Mouse (Mus musculus): ENCODE data around the gene Idh3b. TPM values are rescaled to one million over a fixed set of nuclear protein-coding genes. Genes with fewer than 3 reads are reported as not detected.

Idh3b gene
- polyA plus RNA-seq, 1 experiment from 2014 or later: 126 TPM

DNA sequence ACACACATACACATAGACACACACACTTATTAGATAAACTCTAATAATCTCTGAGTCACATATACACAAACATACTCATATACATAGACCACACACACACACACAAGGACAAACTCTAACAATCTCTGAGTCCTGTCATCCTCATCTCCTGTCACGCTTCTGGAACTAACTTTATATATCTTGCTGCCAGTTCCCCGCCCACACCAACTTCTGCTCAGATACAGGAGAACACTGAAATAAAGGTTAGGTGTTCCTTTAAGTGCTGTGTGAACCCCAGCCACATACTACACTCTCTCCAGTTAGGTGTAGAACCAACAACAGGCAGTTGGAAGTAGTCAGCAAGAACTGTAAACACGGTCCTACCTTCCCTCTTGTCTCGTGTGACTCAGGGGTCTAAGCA lies 23.5 kb downstream of the Idh3b start:
- H3K27me3 ChIP-seq: no peaks in the 10 kb centered on the region
- no peaks in the 10 kb centered on the region for H3K9me3 ChIP-seq
- no peak overlapping the region for H3K27ac ChIP-seq (replicated peaks)
- no peaks in the 10 kb centered on the region for H3K36me3 ChIP-seq
- 84% methylated on average over 4 of the region's 4 CpGs for WGBS
- H3K9ac ChIP-seq (replicated peaks): no peak overlapping the region
- no peak overlapping the region for H3K4me2 ChIP-seq (replicated peaks)
- H3K4me3 ChIP-seq: no peak overlapping the region
- H3K4me1 ChIP-seq: no peaks in the 10 kb centered on the region
- ATAC-seq (ENCODE audit: low FRiP score, low read depth): no peak

DNA sequence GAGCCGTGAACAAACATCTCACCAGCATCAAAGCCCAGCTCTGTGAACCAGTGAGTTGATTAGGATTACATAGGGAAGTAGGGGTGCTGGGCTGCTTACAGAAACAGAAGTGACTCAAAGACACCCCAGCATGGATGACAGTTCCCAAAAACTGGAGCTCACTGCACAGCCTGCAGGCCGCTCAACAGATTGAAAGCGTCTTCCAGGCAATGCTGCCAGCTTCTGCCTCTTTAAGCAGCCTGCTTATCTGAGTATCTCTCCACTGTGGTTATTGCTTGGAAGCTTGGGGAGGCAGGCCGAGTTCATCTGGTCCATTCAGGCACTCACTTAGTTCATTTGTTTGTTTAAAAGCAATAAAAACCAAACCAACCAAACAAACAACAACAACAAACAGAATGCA lies 27.6 kb downstream of the Idh3b start:
- H3K9ac ChIP-seq (replicated peaks): no peak overlapping the region
- ATAC-seq (ENCODE audit: low FRiP score, low read depth): no peak
- H3K27ac ChIP-seq (replicated peaks): no peak overlapping the region
- no peak overlapping the region for H3K4me3 ChIP-seq
- no peaks in the 10 kb centered on the region for H3K4me1 ChIP-seq
- H3K27me3 ChIP-seq: no peaks in the 10 kb centered on the region
- 74% methylated on average over 4 of the region's 4 CpGs for WGBS
- no peaks in the 10 kb centered on the region for H3K9me3 ChIP-seq
- no peaks in the 10 kb centered on the region for H3K36me3 ChIP-seq
- H3K4me2 ChIP-seq (replicated peaks): no peak overlapping the region

DNA sequence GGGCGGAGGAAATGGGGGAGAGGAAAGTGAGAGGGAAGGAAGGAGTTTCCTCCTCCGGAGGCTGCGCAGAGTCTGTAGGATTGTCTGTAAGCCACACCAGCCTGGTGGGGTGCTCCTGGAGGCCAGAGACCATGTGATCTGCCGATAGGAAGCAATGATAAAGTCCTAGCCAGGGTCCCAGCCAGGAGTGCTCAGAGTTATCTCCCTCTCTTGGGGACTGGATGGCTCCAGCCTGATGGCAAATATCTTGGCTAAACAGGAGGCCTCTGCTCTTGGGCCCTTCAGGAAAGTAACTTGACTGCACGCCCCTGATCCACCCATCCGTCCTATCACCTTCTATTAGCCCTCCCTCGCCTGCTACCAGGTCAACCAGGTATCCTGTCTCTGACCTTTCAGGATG lies 36.1 kb downstream of the Idh3b start:
- no peak for ATAC-seq (ENCODE audit: low FRiP score, low read depth)

DNA sequence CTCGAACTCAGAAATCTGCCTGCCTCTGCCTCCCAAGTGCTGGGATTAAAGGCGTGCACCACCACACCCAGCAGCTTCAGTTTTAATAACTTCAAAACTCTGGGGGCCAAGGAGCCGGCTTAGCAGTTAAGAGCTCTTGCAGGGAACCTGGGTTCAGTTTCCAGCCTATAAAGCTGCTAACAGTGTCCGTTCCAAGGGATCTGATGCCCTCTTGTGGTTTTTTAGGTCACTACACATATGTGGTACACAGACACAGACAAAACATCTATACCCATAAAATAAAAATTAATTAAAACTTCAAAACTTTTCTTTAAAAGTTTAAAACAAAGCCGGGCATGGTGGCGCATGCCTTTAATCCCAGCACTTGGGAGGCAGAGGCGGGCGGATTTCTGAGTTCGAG lies 37.4 kb downstream of the Idh3b start:
- 54% methylated on average over 9 of the region's 9 CpGs for WGBS
- no peak overlapping the region for H3K9ac ChIP-seq (replicated peaks)
- H3K36me3 ChIP-seq: no peaks in the 10 kb centered on the region
- no peak overlapping the region for H3K27ac ChIP-seq (replicated peaks)
- no peaks in the 10 kb centered on the region for H3K27me3 ChIP-seq
- no peaks in the 10 kb centered on the region for H3K4me1 ChIP-seq
- no peaks in the 10 kb centered on the region for H3K9me3 ChIP-seq
- no peak overlapping the region for H3K4me3 ChIP-seq
- no peak for ATAC-seq (ENCODE audit: low FRiP score, low read depth)
- no peak overlapping the region for H3K4me2 ChIP-seq (replicated peaks)

More for the DNA sequence above, 36.1 kb downstream of the Idh3b start:
- Histone ChIP-seq H3K4me3 (no peak overlapping the region), H3K4me1 (no peaks in the 10 kb centered on the region), H3K9me3 (no peaks in the 10 kb centered on the region), H3K27ac (replicated peaks) (no peak overlapping the region), H3K27me3 (no peaks in the 10 kb centered on the region), H3K36me3 (no peaks in the 10 kb centered on the region), H3K9ac (replicated peaks) (no peak overlapping the region), H3K4me2 (replicated peaks) (no peak overlapping the region)
- 72% methylated on average over 7 of the region's 7 CpGs for WGBS

Other genes with a start within 250 kb of the Idh3b start
- not detected in 2 replicates for gene Tgm6, start 172.1 kb downstream of the Idh3b start, polyA plus RNA-seq (2016; fragmentation: Nextera tagmentation; extraction: Ambion mirVana)
- 547 and 600 TPM in 2 replicates for gene Snrpb, start 105.1 kb downstream of the Idh3b start, polyA plus RNA-seq (2016; fragmentation: Nextera tagmentation; extraction: Ambion mirVana)
- not detected in 2 replicates for gene Tmc2, start 89.4 kb downstream of the Idh3b start, polyA plus RNA-seq (2016; fragmentation: Nextera tagmentation; extraction: Ambion mirVana)
- gene Nop56, start 10.1 kb downstream of the Idh3b start, polyA plus RNA-seq (2016; fragmentation: Nextera tagmentation; extraction: Ambion mirVana): 283 and 313 TPM in 2 replicates
- gene Ebf4, start 10.6 kb upstream of the Idh3b start, polyA plus RNA-seq (2016; fragmentation: Nextera tagmentation; extraction: Ambion mirVana): 2.1 and 2.7 TPM in 2 replicates
- 33.6 and 59.5 TPM in 2 replicates for gene Cpxm1, start 113.0 kb upstream of the Idh3b start, polyA plus RNA-seq (2016; fragmentation: Nextera tagmentation; extraction: Ambion mirVana)
- 0.13 and 0.23 TPM in 2 replicates for gene Gm28372, start 120.7 kb upstream of the Idh3b start, polyA plus RNA-seq (2016; fragmentation: Nextera tagmentation; extraction: Ambion mirVana)
- gene 1700020A23Rik, start 120.7 kb upstream of the Idh3b start, polyA plus RNA-seq (2016; fragmentation: Nextera tagmentation; extraction: Ambion mirVana): 0.38 and 0.55 TPM in 2 replicates
- gene Tmem239, start 121.9 kb upstream of the Idh3b start, polyA plus RNA-seq (2016; fragmentation: Nextera tagmentation; extraction: Ambion mirVana): not detected in 2 replicates
- 113 and 115 TPM in 2 replicates for gene Vps16, start 139.8 kb upstream of the Idh3b start, polyA plus RNA-seq (2016; fragmentation: Nextera tagmentation; extraction: Ambion mirVana)
- 11.1 and 13.2 TPM in 2 replicates for gene Pced1a, start 140.2 kb upstream of the Idh3b start, polyA plus RNA-seq (2016; fragmentation: Nextera tagmentation; extraction: Ambion mirVana)
- gene Ptpra, start 165.7 kb upstream of the Idh3b start, polyA plus RNA-seq (2016; fragmentation: Nextera tagmentation; extraction: Ambion mirVana): 120 and 134 TPM in 2 replicates